Mouse (Mus musculus) heart, adult 2 months (tissue): ENCODE results near the gene Phc1. TPM values are rescaled to one million over a fixed set of nuclear protein-coding genes. Genes with fewer than 3 reads are reported as not detected.

Experiments used
- DNase-seq, 2 experiments: peaks; one replicate each; pipeline ENCODE4 v3.0.0; 2021
- H3K27ac ChIP-seq: fragments of 200-600 bp; 2 replicates; pipeline ENCODE4 v1.8.1; 2022
- H3K27me3 ChIP-seq: fragments of 200-500 bp; 2 replicates; pipeline ENCODE4 v1.6.1; 2012; ENCODE audit warnings: mild to moderate bottlenecking, low read length, inconsistent platforms, mixed read lengths; ENCODE audit not compliant: control insufficient read depth, insufficient read depth
- H3K36me3 ChIP-seq: fragments of 200-500 bp; 2 replicates; pipeline ENCODE4 v1.6.1; 2012; ENCODE audit warnings: low read length, inconsistent platforms; ENCODE audit not compliant: control insufficient read depth, insufficient read depth
- H3K4me1 ChIP-seq: fragments of 200-500 bp; 2 replicates; pipeline ENCODE4 v1.6.1; 2011; ENCODE audit warnings: low read length; ENCODE audit not compliant: control insufficient read depth, insufficient read depth
- H3K4me3 ChIP-seq: fragments of 200-600 bp; 2 replicates; pipeline ENCODE4 v1.8.1; 2022
- H3K79me2 ChIP-seq: fragments of 200-500 bp; replicated peaks from 2 replicates; pipeline ENCODE4 v1.6.1; 2012; ENCODE audit warnings: mild to moderate bottlenecking, inconsistent platforms, low read length, moderate library complexity, mixed read lengths; ENCODE audit not compliant: control insufficient read depth, insufficient read depth
- H3K9ac ChIP-seq: fragments of 200-500 bp; 2 replicates; pipeline ENCODE4 v1.6.1; 2012; ENCODE audit warnings: low read depth, mild to moderate bottlenecking, control low read depth, inconsistent platforms, low read length, mixed read lengths
- CTCF ChIP-seq: fragments of 200-600 bp; IDR thresholded peaks from 2 replicates; pipeline ENCODE4 v1.8.1; 2022; ENCODE audit warnings: antibody characterized with exemption, mild to moderate bottlenecking, moderate library complexity
- EP300 ChIP-seq: fragments of 200-500 bp; IDR thresholded peaks from 2 replicates; pipeline ENCODE4 v1.6.1; 2011; ENCODE audit warnings: low read depth, low read length, control low read depth; ENCODE audit not compliant: insufficient read depth
- POLR2A ChIP-seq: fragments of 200-500 bp; IDR thresholded peaks from 2 replicates; pipeline ENCODE4 v1.6.1; 2011; ENCODE audit warnings: mild to moderate bottlenecking, low read depth, low read length, control low read depth; ENCODE audit not compliant: insufficient read depth
- WGBS: fragments of 180-500 bp; shearing (Covaris S2); methylation state at CpG from one replicate; pipeline ENCODE4 v1.1.7; 2018; 5-methylcytosine and 5-hydroxymethylcytosine counted together
- intact Hi-C: fragments of 180-260 bp; cut with DNase I; formaldehyde crosslinking; loops from one replicate; pipeline ENCODE4 v1.15.1; 2025
- polyA plus RNA-seq: library from polyadenylated mRNA; depleted of rRNA; stranded (reverse); fragments of >200 nt; gene quantifications from 2 replicates; pipeline ENCODE4 v1.2.3, GENCODE M21; 2012
- total RNA-seq, 2 experiments: library from RNA; stranded (reverse); gene quantifications; 2 replicates each; pipeline ENCODE4 v1.2.3; 2021

Phc1 gene
- total and polyA plus RNA-seq, 3 experiments, result 13.4 to 22.2 (median 17.3) TPM

- H3K36me3 ChIP-seq, result peaks cover 7% of the 10 kb centered on the region
- no peak for TF ChIP-seq POLR2A
- no peak for TF ChIP-seq CTCF
- no peak for TF ChIP-seq EP300
- DNase-seq, result no peak
- H3K4me3 ChIP-seq, result peak overlapping the region; percentile 90; the same call in 1 of the 2 replicates
- no peak overlapping the region; the same call in 1 of the 2 replicates for H3K27ac ChIP-seq
- no peaks in the 10 kb centered on the region; the same call in 1 of the 2 replicates for H3K4me1 ChIP-seq
- H3K79me2 ChIP-seq, result no peaks in the 10 kb centered on the region
- no peak overlapping the region for H3K9ac ChIP-seq
- H3K27me3 ChIP-seq, result no peaks in the 10 kb centered on the region
- intact Hi-C loops, result loop anchor here (10.0 kb wide), 1 partner anchor 1043 kb away; no protein-coding TSS in a partner anchor
- WGBS, result 64% methylated on average over 6 of the region's 6 CpGs
Observed at GRCm38 (mm10) chr6:122308136-122308504, 32.2 kb downstream of the Phc1 start.

GRCm38 (mm10) chr6:122306707-122307106, 33.7 kb downstream of the Phc1 start:
- no peak for DNase-seq
- WGBS, result 85% methylated on average over 4 of the region's 4 CpGs
- Histone ChIP-seq H3K79me2 (no peaks in the 10 kb centered on the region), H3K27ac (no peak overlapping the region), H3K4me3 (no peak overlapping the region), H3K4me1 (no peaks in the 10 kb centered on the region; the same call in 1 of the 2 replicates), H3K9ac (no peak overlapping the region), H3K27me3 (no peaks in the 10 kb centered on the region), H3K36me3 (peaks cover 7% of the 10 kb centered on the region)
- intact Hi-C loops, result loop anchor here (10.0 kb wide), 1 partner anchor 1042 kb away; no protein-coding TSS in a partner anchor
- TF ChIP-seq POLR2A (no peak), EP300 (no peak), CTCF (no peak)

- H3K4me1 ChIP-seq, result no peaks in the 10 kb centered on the region; the same call in 1 of the 2 replicates
- H3K36me3 ChIP-seq, result peaks cover 6% of the 10 kb centered on the region
- H3K79me2 ChIP-seq, result no peaks in the 10 kb centered on the region
- H3K4me3 ChIP-seq, result no peak overlapping the region
- no peaks in the 10 kb centered on the region for H3K27me3 ChIP-seq
- intact Hi-C loops, result loop anchor here (1.0 to 10.0 kb wide), 3 partner anchors 46 to 1040 kb away; no protein-coding TSS in a partner anchor
- WGBS, result 71% methylated on average over 12 of the region's 12 CpGs
- DNase-seq, result no peak
- TF ChIP-seq POLR2A, result no peak
- TF ChIP-seq CTCF, result no peak
- no peak for TF ChIP-seq EP300
- no peak overlapping the region for H3K27ac ChIP-seq
- H3K9ac ChIP-seq, result no peak overlapping the region
Observed at GRCm38 (mm10) chr6:122304790-122305555, 35.4 kb downstream of the Phc1 start.

- Histone ChIP-seq H3K27me3 (no peaks in the 10 kb centered on the region), H3K4me1 (no peaks in the 10 kb centered on the region), H3K36me3 (no peaks in the 10 kb centered on the region), H3K4me3 (no peak overlapping the region), H3K79me2 (no peaks in the 10 kb centered on the region), H3K27ac (no peak overlapping the region), H3K9ac (no peak overlapping the region)
- 27% methylated on average over 6 of the region's 6 CpGs for WGBS
- peak; percentile 100 for TF ChIP-seq CTCF
- TF ChIP-seq POLR2A, result no peak
- TF ChIP-seq EP300, result no peak
- intact Hi-C loops, result loop anchor here (1.0 to 10.0 kb wide), 3 partner anchors 45 to 1040 kb away; no protein-coding TSS in a partner anchor
- DNase-seq, result peak; percentile 57 to 81
Observed at GRCm38 (mm10) chr6:122304355-122304754, 36.0 kb downstream of the Phc1 start.

GRCm38 (mm10) chr6:122303526-122303925, 36.8 kb downstream of the Phc1 start:
- no peak overlapping the region for H3K4me3 ChIP-seq
- H3K9ac ChIP-seq, result no peak overlapping the region
- no peaks in the 10 kb centered on the region for H3K36me3 ChIP-seq
- 44% methylated on average over 9 of the region's 9 CpGs for WGBS
- intact Hi-C loops, result loop anchor here (5.0 to 10.0 kb wide), 2 partner anchors 741 to 1039 kb away; no protein-coding TSS in a partner anchor
- no peak for DNase-seq
- no peaks in the 10 kb centered on the region for H3K79me2 ChIP-seq
- no peaks in the 10 kb centered on the region for H3K27me3 ChIP-seq
- TF ChIP-seq EP300, result no peak
- no peak for TF ChIP-seq CTCF
- no peak for TF ChIP-seq POLR2A
- H3K27ac ChIP-seq, result no peak overlapping the region
- no peaks in the 10 kb centered on the region for H3K4me1 ChIP-seq

GRCm38 (mm10) chr6:122302661-122303060, 37.7 kb downstream of the Phc1 start:
- Histone ChIP-seq H3K36me3 (no peaks in the 10 kb centered on the region), H3K4me1 (peaks cover 1% of the 10 kb centered on the region; the same call in 1 of the 2 replicates), H3K27me3 (no peaks in the 10 kb centered on the region), H3K9ac (no peak overlapping the region), H3K27ac (no peak overlapping the region), H3K79me2 (no peaks in the 10 kb centered on the region), H3K4me3 (no peak overlapping the region)
- intact Hi-C loops, result loop anchor here (5.0 to 10.0 kb wide), 2 partner anchors 740 to 1038 kb away; no protein-coding TSS in a partner anchor
- no peak for TF ChIP-seq CTCF
- no peak for TF ChIP-seq POLR2A
- no peak for TF ChIP-seq EP300
- WGBS, result 77% methylated on average over 4 of the region's 4 CpGs
- DNase-seq, result no peak
